Mouse (Mus musculus) ES-E14 (cell line): ENCODE results near the gene Phyhd1. TPM values are rescaled to one million over a fixed set of nuclear protein-coding genes. Genes with fewer than 3 reads are reported as not detected.

Experiments used
- DNase-seq: peaks from one replicate; pipeline ENCODE4 v3.0.0-alpha.2; 2013; ENCODE audit warnings: low read depth, low spot score
- H3K27ac ChIP-seq: 2 replicates; pipeline ENCODE4 v1.5.1; 2012; ENCODE audit warnings: low read depth, mild to moderate bottlenecking, low read length, moderate library complexity, mixed read lengths; ENCODE audit not compliant: poor library complexity, insufficient read depth, severe bottlenecking
- H3K36me3 ChIP-seq: 2 replicates; pipeline ENCODE4 v1.6.1; 2012; ENCODE audit warnings: mild to moderate bottlenecking, low read length, moderate library complexity, mixed read lengths; ENCODE audit not compliant: control insufficient read depth, poor library complexity, insufficient read depth, severe bottlenecking
- H3K4me1 ChIP-seq, 2 experiments: fragments of 150-350 bp in 1 of 2; sonication (generic) in 1 of 2; 2 replicates each; pipeline ENCODE4 v1.6.1; 2012; ENCODE audit warnings: low read length in 2 of 2, mild to moderate bottlenecking in 1 of 2, mixed read lengths in 1 of 2; ENCODE audit not compliant: control insufficient read depth in 2 of 2, insufficient read depth in 2 of 2, poor library complexity in 1 of 2
- H3K4me3 ChIP-seq, 2 experiments: fragments of 150-350 bp in 1 of 2; sonication (generic) in 1 of 2; 2 replicates each; pipeline ENCODE4 v1.5.1; 2012; ENCODE audit warnings: low read length in 2 of 2, low read depth in 1 of 2, mild to moderate bottlenecking in 1 of 2, mixed read lengths in 1 of 2; ENCODE audit not compliant: insufficient read depth in 1 of 2, poor library complexity in 1 of 2, severe bottlenecking in 1 of 2
- H3K9ac ChIP-seq: 2 replicates; pipeline ENCODE4 v1.6.1; 2012; ENCODE audit warnings: low read depth, mild to moderate bottlenecking, low read length, mixed read lengths; ENCODE audit not compliant: poor library complexity, insufficient read depth, severe bottlenecking
- H3K9me3 ChIP-seq: fragments of 150-350 bp; sonication (generic); 2 replicates; pipeline ENCODE4 v1.6.1; 2012; ENCODE audit warnings: low read depth, mild to moderate bottlenecking, low read length; ENCODE audit not compliant: control insufficient read depth, insufficient read depth
- CHD2 ChIP-seq: IDR thresholded peaks from 2 replicates; pipeline ENCODE4 v1.6.1; 2014; ENCODE audit warnings: mild to moderate bottlenecking, low read depth, low read length, inconsistent platforms
- HCFC1 ChIP-seq: IDR thresholded peaks from 2 replicates; pipeline ENCODE4 v1.6.1; 2012; ENCODE audit warnings: low read length, inconsistent platforms, borderline replicate concordance; ENCODE audit not compliant: insufficient read depth
- MAFK ChIP-seq: IDR thresholded peaks from 2 replicates; pipeline ENCODE4 v1.6.1; 2014; ENCODE audit warnings: mild to moderate bottlenecking, low read depth, low read length, inconsistent platforms; ENCODE audit not compliant: insufficient read depth
- ZC3H11A ChIP-seq: IDR thresholded peaks from 2 replicates; pipeline ENCODE4 v1.6.1; 2012; ENCODE audit warnings: low read depth, mild to moderate bottlenecking, inconsistent platforms, low read length, borderline replicate concordance
- ZNF384 ChIP-seq: IDR thresholded peaks from 2 replicates; pipeline ENCODE4 v1.6.1; 2012; ENCODE audit warnings: low read depth, low read length, inconsistent platforms
- in situ Hi-C, 2 experiments: fragments of 600-800 bp; cut with MboI; formaldehyde crosslinking; loops; one replicate each; pipeline ENCODE4 v1.15.1; 2025; ENCODE audit warnings: low sequenced_read_pairs in 2 of 2, inconsistent platforms in 1 of 2; ENCODE audit not compliant: unreplicated experiment in 2 of 2
- total RNA-seq: library from RNA; depleted of rRNA; stranded (reverse); fragments of 300-350 nt; gene quantifications from 2 replicates; pipeline ENCODE4 v1.2.3, GENCODE M21; 2012

Phyhd1 gene
- total RNA-seq, 1 experiment, result 2.7 TPM

DNA sequence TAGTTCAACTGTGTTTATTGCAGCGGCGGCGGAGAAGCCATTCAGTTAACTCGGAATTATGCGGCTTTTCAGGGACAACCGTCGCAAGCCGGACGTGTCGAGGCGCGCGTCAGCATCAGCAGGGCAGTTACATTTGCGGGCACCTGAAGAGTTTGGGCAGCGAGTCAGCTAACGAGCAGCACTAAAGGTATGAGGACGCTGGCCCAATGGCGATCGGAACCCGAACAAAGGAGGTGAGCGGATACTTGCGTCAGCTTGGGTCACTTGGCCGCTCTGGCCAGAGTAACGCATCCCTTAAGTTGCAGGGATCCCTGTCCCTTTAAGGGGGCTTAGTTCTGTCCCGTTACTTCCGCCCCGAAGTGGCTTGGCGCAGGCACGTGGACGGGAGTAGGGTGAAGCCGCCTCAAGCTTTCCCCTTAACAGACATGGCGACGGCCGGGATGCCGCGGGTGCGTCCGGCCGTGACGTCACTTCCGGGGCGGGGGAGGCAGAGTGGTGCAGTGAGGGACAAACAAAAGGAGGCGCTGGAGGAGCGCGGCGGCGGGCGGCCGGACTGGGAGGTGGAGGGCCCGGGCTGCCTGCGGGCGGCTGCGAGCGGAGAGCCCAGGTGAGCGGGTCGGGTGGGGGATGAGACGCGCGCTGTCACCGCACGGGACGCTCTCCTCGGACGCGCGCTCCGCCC, 28.7 kb upstream of the Phyhd1 start, which contains the start of gene Lrrc8a:
TSS of gene Lrrc8a (plus strand) at position 517 of the 682 bp plus-strand sequence.
- Histone ChIP-seq H3K9me3 (0 out of 2 replicates have a peak, but pooled peaks cover 2% of the 10 kb centered on the region), H3K36me3 (peaks cover 6% of the 10 kb centered on the region; the same call in 1 of the 2 replicates), H3K4me3 (peak within 1 kb of the TSS; percentile 84 to 90), H3K9ac (peak within 1 kb of the TSS; percentile 92), H3K27ac (peak within 1 kb of the TSS; percentile 48; the same call in 1 of the 2 replicates), H3K4me1 (peaks cover 0 to 5% of the 10 kb centered on the region in 2 experiments; a peak in 1 of 4 replicates)
- TF ChIP-seq HCFC1 (peak; percentile 92), ZNF384 (no peak)
- in situ Hi-C loops, result no loop called here
- DNase-seq, result peak; percentile 97

GRCm38 (mm10) chr2:30237881-30238280, 28.1 kb upstream of the Phyhd1 start:
- Histone ChIP-seq H3K9me3 (no peaks in the 10 kb centered on the region), H3K4me3 (peak overlapping the region; percentile 84 to 90), H3K4me1 (peaks cover 0 to 8% of the 10 kb centered on the region in 2 experiments; a peak in 1 of 4 replicates), H3K9ac (peak overlapping the region; percentile 85), H3K36me3 (peaks cover 6% of the 10 kb centered on the region; the same call in 1 of the 2 replicates), H3K27ac (peak overlapping the region; percentile 33; the same call in 1 of the 2 replicates)
- TF ChIP-seq MAFK (no peak), CHD2 (no peak), ZC3H11A (no peak), ZNF384 (no peak), HCFC1 (no peak)
- in situ Hi-C loops, result no loop called here
- no peak for DNase-seq

DNA sequence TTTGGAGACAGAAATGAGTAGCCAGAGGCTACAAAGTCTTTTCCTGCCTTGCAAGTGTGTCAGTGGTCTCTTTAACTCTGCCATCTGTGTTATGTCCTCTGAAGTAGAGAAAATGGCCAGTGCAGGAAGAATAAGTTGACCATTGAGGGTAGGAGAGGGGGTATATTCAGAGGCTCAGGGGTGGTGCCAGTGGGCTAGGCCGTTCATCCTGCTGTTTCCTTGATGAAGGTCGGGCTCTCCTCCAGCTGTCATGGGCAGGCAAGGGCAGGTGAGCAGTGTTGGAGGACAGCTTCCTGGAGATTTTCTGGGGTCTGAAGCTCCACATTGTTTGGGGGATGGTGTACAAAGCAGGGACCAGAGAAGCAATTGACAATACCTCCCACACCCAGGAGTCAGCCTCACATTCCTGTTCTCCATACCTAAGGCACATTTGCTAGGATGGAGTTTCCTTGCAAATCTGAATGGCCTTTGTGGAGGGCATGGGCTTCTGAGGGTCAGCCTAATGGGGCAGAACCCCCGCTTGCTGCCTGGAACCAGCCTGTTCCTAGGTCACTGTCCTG, 27.0 kb upstream of the Phyhd1 start:
- in situ Hi-C loops, result no loop called here
- Histone ChIP-seq H3K9ac (no peak overlapping the region), H3K4me1 (peaks cover 0 to 11% of the 10 kb centered on the region in 2 experiments; a peak in 1 of 4 replicates), H3K27ac (no peak overlapping the region), H3K36me3 (peaks cover 9% of the 10 kb centered on the region; the same call in 1 of the 2 replicates), H3K4me3 (no peak overlapping the region), H3K9me3 (no peaks in the 10 kb centered on the region)
- DNase-seq, result no peak
- TF ChIP-seq CHD2 (no peak), MAFK (no peak)

GRCm38 (mm10) chr2:30239777-30240176, 26.2 kb upstream of the Phyhd1 start:
- Histone ChIP-seq H3K27ac (no peak overlapping the region), H3K36me3 (peaks cover 9% of the 10 kb centered on the region; the same call in 1 of the 2 replicates)

More at GRCm38 (mm10) chr2:30239777-30240176, 26.2 kb upstream of the Phyhd1 start:
- in situ Hi-C loops, result no loop called here
- no peaks in the 10 kb centered on the region for H3K9me3 ChIP-seq
- no peak overlapping the region for H3K9ac ChIP-seq
- no peak overlapping the region for H3K4me3 ChIP-seq
- no peak for DNase-seq
- no peak for TF ChIP-seq CHD2
- no peak for TF ChIP-seq MAFK
- TF ChIP-seq HCFC1, result no peak
- TF ChIP-seq ZC3H11A, result no peak
- no peak for TF ChIP-seq ZNF384
- peaks cover 0 to 15% of the 10 kb centered on the region in 2 experiments; a peak in 1 of 4 replicates for H3K4me1 ChIP-seq
